ENCODE assay signal across 20 mouse cellular contexts in the genomic region with DNA sequence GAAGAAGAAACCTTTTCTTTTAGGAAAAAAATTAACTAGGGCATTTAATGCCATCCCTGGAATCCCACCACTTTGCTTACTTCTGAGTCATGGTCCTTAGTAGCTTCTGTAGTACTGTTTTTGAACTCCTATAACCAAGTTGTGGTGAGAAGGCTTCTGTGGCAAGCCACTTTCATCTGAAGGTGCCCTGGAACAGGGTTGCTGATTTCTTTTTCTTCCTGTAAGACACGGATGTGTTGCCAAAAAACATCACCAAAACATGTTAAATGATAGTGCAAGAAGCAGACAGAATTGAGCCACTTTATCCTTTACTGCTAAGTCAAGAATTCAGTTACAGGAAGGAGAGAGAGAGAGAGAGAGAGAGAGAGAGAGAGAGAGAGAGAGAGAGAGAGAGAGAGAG.
DNase-seq lines count a peak whose midpoint lies in the region; ATAC-seq lines count a peak whose summit lies in the region.
"Had no signal": no experiment of that assay in that cellular context is flagged by ENCODE, and none has a peak within 500 bp of the region (broad histone marks: within the 10 kb centered on the region; RNA-seq: fewer than 3 reads in every experiment).

No protein-coding gene starts in this region.

- H3K9ac ChIP-seq in forebrain, embryonic 15.5 days (replicated peaks): no peak overlapping the region
- H3K9ac ChIP-seq: liver, embryonic 13.5 days; neural tube, embryonic 13.5 days; stomach, embryonic 15.5 days had no signal

- no peaks in the 10 kb centered on the region for H3K36me3 ChIP-seq in forebrain, embryonic 15.5 days
- no peaks in the 10 kb centered on the region for H3K36me3 ChIP-seq in forebrain, embryonic 10.5 days (replicated peaks)
- H3K36me3 ChIP-seq: liver, embryonic 13.5 days; neural tube, embryonic 13.5 days; stomach, embryonic 15.5 days had no signal

- H3K27me3 ChIP-seq in forebrain, embryonic 15.5 days: no peaks in the 10 kb centered on the region
- no peaks in the 10 kb centered on the region for H3K27me3 ChIP-seq in forebrain, embryonic 10.5 days (ENCODE audit: poor library complexity, severe bottlenecking)
- H3K27me3 ChIP-seq: liver, embryonic 13.5 days; neural tube, embryonic 13.5 days; stomach, embryonic 15.5 days had no signal

- H3K4me3 ChIP-seq in forebrain, embryonic 15.5 days: no peak overlapping the region
- no peak overlapping the region for H3K4me3 ChIP-seq in forebrain, embryonic 10.5 days
- H3K4me3 ChIP-seq: gastrocnemius, adult 2 months; liver, embryonic 13.5 days; myocyte; neural tube, embryonic 13.5 days; stomach, embryonic 15.5 days had no signal

- WGBS in forebrain, embryonic 15.5 days: 48% methylated on average over 1 of the region's 1 CpGs
- 74% methylated on average over 1 of the region's 1 CpGs for WGBS in forebrain, embryonic 10.5 days

- H3K9me3 ChIP-seq in forebrain, embryonic 15.5 days: no peaks in the 10 kb centered on the region
- H3K9me3 ChIP-seq in forebrain, embryonic 10.5 days: no peaks in the 10 kb centered on the region
- H3K9me3 ChIP-seq: liver, embryonic 13.5 days; neural tube, embryonic 13.5 days; stomach, embryonic 15.5 days had no signal

- H3K27ac ChIP-seq in forebrain, embryonic 15.5 days (replicated peaks): peak overlapping the region; percentile 86
- no peak overlapping the region for H3K27ac ChIP-seq in forebrain, embryonic 10.5 days
- H3K27ac ChIP-seq: gastrocnemius, adult 2 months; liver, embryonic 13.5 days; stomach, embryonic 15.5 days had no signal

- ATAC-seq in forebrain, embryonic 15.5 days (replicated peaks): peak; percentile 18; the same call in 1 of the 2 replicates
- ATAC-seq: CD4-positive, CD25-positive, alpha-beta regulatory T cell, adult 4 months; intestine, postnatal 0 days had no signal

- no peak for DNase-seq in forebrain, embryonic 10.5 days (ENCODE audit: extremely low spot score, low spot score)
- peak; percentile 12 for DNase-seq in layer of hippocampus, adult 9-11 months
- DNase-seq in layer of hippocampus, postnatal 10 days (ENCODE audit: low spot score in 2 of 2): no peak
- peak; percentile 12 for DNase-seq in right cerebral cortex, adult 18-20 months
- no peak for DNase-seq in right cerebral cortex, postnatal 36 days (ENCODE audit: low spot score in 2 of 2)
- no peak for DNase-seq in cerebellum, postnatal 14 days
- DNase-seq: adrenal gland, postnatal 25 days; cerebellum, adult 9-11 months; gastrocnemius, adult 2 months; liver, embryonic 13.5 days; lung, adult 2 months; lung, postnatal 14 days; thymus, adult 18-20 months; thymus, postnatal 4 days had no signal

- H3K4me1 ChIP-seq in forebrain, embryonic 15.5 days: peaks cover 15% of the 10 kb centered on the region; the same call in 1 of the 2 replicates
- H3K4me1 ChIP-seq in forebrain, embryonic 10.5 days: no peaks in the 10 kb centered on the region
- H3K4me1 ChIP-seq: liver, embryonic 13.5 days; stomach, embryonic 15.5 days had no signal

- no peak overlapping the region for H3K4me2 ChIP-seq in forebrain, embryonic 15.5 days (replicated peaks)
- H3K4me2 ChIP-seq: liver, embryonic 13.5 days; neural tube, embryonic 13.5 days; stomach, embryonic 15.5 days had no signal

Comparison
In these comparisons a context has a peak if more than half of its experiments do, and no peak if none do; other contexts are left out.
1. DNase-seq: peak in layer of hippocampus, adult 9-11 months (single experiment) and right cerebral cortex, adult 18-20 months (single experiment); none in forebrain, embryonic 10.5 days (single experiment), layer of hippocampus, postnatal 10 days (0 of 2), right cerebral cortex, postnatal 36 days (0 of 2) and cerebellum, postnatal 14 days (0 of 2).